Mouse (Mus musculus): Measurements from ENCODE around the gene Ckap2l.

The Ckap2l gene

DNA sequence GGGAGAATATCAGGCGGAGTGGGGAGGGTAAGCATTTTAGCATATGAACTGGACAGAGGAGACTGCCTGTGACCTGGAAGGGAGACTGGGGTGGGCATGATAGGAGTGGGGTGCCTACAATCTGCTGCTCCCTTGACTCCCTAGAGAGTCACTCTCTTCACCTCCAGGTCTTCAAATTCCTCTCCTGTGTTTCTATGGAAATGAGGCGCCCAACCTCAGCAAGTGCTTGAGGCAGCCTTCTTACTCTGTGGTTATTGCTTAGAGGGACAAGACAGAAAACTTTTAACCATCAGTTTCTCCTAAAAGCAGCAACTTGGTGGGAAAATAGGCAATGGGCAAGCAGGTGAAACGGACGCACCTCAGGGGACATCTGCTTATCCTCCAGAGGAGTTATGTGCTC lies 60.5 kb downstream of the Ckap2l start:
- CTCF ChIA-PET: no interaction called here

- CTCF ChIA-PET: interaction anchor here (0.5 kb wide), 1 partner anchor 8 kb away, joined by 8 read pairs; no protein-coding TSS in a partner anchor
Measured at GRCm38 (mm10) chr2:129234731-129235130, 62.3 kb downstream of the Ckap2l start.

DNA sequence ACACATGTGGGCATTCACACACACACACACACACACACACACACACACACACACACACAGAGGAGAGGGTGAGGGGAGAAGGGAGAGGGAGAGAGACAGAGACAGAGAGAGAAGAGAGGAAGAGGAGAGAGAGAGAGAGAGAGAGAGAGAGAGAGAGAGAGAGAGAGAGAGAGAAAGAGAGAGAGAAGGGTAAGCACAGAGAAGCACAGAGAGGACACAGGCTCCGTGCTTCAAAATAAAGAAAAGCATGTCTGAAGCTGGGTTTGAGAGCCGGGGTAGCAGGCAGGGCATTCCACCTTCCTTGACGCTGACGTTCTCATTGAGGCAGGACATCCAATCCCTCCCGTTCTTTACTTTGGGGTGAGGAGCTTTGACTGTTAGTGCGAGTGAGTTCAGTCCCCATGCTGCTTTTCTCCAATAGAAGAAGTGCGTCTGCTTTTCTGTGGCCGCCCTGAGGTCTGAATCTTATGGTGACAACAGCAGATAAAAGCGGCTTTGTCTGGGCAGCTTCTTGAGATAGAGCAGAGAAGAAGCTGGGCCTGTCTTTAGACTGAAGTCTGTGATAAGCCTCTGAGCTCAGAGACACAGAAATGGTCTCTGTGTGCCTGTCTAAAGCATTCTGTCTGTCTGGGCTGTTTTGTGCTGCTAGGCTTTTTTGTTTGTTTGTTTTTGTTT lies 63.1 kb downstream of the Ckap2l start:
- CTCF ChIA-PET: interaction anchor here (0.5 to 0.7 kb wide), 2 partner anchors 9 to 1954 kb away, joined by 7 to 8 read pairs; no protein-coding TSS in a partner anchor

GRCm38 (mm10) chr2:129233218-129233617 lies 63.8 kb downstream of the Ckap2l start:
- CTCF ChIA-PET: interaction anchor here (0.6 kb wide), 1 partner anchor 178 kb away, joined by 6 read pairs; no protein-coding TSS in a partner anchor

GRCm38 (mm10) chr2:129232484-129232883 lies 64.5 kb downstream of the Ckap2l start:
- CTCF ChIA-PET: no interaction called here

GRCm38 (mm10) chr2:129232023-129232422 lies 65.0 kb downstream of the Ckap2l start:
- CTCF ChIA-PET: no interaction called here

DNA sequence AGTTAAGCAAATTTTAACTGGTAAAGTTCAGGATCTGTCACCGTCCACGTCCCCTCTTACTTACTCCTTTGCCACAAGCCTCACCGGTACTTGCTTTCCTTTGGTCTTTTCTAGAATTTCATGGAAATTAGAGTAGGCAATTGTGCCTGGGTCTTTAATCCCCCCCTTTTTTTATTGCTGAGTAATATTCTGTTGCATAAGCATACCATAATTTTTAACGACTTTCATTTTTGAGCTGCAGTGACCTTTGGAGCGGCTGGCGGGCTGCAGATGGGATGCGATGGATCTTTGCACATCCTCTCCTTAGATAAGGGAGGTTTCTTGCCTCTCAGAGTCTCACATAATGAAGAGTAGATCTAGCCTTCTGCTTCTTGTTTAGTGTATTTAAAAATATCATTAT lies 67.7 kb downstream of the Ckap2l start:
- CTCF ChIA-PET: no interaction called here

GRCm38 (mm10) chr2:129228571-129228970 lies 68.4 kb downstream of the Ckap2l start:
- CTCF ChIA-PET: no interaction called here

DNA sequence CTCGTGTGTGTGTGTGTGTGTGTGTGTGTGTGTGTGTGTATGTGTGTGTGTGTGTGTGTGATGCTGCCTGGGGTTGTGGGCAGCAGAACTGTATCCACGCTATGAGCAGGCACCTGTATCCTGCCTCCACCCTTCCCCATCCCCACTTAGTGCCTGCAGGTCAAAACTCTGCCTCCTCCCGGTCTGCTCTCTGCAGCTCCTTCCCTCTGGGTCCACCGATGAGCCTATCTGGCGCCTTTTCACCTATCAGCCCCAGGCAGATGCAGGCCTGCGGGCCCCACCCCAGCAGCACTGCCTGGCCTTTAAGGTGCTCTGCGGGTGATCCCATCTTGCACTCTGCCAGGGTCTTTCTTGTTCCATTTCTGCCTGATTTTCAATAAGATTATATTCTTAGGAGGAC lies 69.3 kb downstream of the Ckap2l start:
- CTCF ChIA-PET: no interaction called here

GRCm38 (mm10) chr2:129227011-129227529 lies 69.9 kb downstream of the Ckap2l start:
- CTCF ChIA-PET: no interaction called here

DNA sequence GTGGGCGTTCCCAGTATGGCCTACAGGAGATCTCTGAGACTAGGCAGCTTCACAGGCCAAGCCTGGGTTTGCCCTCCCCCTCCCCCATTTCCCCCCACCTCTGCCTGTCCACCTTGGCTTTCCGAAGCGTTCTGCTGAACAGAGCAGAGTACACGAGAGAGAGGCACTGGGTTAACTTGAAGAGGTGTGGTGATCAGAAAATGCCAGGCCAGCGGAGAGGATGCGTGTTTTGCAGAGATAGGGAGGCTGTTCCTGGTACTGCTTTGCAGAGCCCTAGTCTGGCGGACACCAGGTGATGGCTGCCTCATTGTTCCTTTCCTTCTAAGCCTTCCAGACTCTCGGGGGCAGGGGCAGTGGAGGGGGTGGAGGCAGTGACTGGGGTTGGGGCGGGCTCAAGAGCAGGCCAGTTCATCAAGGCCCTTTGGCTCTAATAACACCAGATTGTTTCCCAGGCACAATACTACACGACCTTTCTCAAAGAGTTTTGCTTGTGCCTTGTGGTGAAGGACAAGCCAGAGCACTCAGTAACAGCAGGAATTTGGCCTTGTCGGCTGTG lies 70.6 kb downstream of the Ckap2l start:
- CTCF ChIA-PET: no interaction called here

- CTCF ChIA-PET: no interaction called here
Measured at GRCm38 (mm10) chr2:129225251-129225819, 71.7 kb downstream of the Ckap2l start.

DNA sequence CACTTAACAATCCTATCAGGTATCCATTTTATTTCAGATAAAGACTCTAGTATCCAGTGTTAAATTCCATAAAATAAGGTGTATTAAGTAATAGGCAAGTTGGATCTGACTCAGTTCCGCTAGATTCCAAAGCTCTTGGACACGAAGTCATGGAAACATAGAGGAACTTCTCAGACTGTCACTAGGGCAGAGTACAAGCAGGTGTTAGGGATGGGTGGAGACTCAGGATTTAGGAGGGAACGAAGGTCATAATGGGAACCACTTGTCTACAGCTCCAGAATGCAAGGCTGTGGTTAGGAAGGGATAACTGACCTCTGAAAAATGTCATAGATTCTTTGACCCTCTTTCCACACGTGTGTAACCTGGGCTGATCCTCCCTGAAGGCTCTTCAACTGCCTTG lies 72.8 kb downstream of the Ckap2l start:
- CTCF ChIA-PET: no interaction called here

DNA sequence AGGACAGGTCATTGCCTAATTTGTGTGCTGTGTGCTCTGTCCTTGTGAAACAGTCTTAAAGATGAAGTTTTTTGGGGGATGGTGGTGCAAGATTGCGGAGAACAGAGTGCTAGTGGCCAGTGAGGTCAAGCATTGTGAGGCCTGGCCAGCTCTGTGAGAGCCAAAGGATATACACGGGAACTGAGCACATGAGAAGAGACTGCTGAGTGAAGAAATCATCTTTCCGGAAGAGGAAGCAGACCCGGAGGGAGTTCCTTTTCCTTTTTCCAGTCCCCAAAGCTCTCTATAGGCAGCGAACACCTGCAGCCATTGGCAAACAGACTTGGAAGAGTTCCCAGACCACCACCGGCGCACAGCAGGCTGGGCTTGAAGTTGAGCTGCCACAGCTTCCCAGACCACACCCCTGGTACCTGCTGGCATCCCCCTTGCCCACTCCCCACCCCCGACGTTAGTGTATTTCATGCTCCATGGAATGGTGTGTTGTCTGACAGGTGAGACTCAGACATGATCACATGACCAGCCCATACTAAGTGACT lies 75.8 kb downstream of the Ckap2l start:
- CTCF ChIA-PET: no interaction called here

- CTCF ChIA-PET: no interaction called here
Measured at GRCm38 (mm10) chr2:129218537-129219105, 78.4 kb downstream of the Ckap2l start.

Data from spleen, embryonic (tissue).